Mouse (Mus musculus): ENCODE measurements around the gene Lrrc4.

Gene Lrrc4

GRCm38 (mm10) chr6:28831011-28831853 is at the start of gene Lrrc4:
Lrrc4 (minus strand) TSS chr6:28831747.
- in situ Hi-C loops (cut with MseI, MboI) = no loop called here

GRCm38 (mm10) chr6:28880909-28881308 is 49.4 kb upstream of the Lrrc4 start:
- in situ Hi-C loops (cut with MseI, MboI) = no loop called here

GRCm38 (mm10) chr6:28879315-28879714 is 47.8 kb upstream of the Lrrc4 start:
- in situ Hi-C loops (cut with MseI, MboI) = no loop called here

- in situ Hi-C loops (cut with MseI, MboI) = no loop called here
Measured at GRCm38 (mm10) chr6:28877945-28878666, 46.6 kb upstream of the Lrrc4 start.

- in situ Hi-C loops (cut with MseI, MboI) = no loop called here
Measured at GRCm38 (mm10) chr6:28876492-28876891, 44.9 kb upstream of the Lrrc4 start.

GRCm38 (mm10) chr6:28875333-28875732 is 43.8 kb upstream of the Lrrc4 start:
- in situ Hi-C loops (cut with MseI, MboI) = no loop called here

GRCm38 (mm10) chr6:28874759-28875158 is 43.2 kb upstream of the Lrrc4 start:
- in situ Hi-C loops (cut with MseI, MboI) = no loop called here

GRCm38 (mm10) chr6:28874053-28874452 is 42.5 kb upstream of the Lrrc4 start:
- in situ Hi-C loops (cut with MseI, MboI) = no loop called here

GRCm38 (mm10) chr6:28872421-28872795 is 40.9 kb upstream of the Lrrc4 start:
- in situ Hi-C loops (cut with MseI, MboI) = no loop called here

GRCm38 (mm10) chr6:28871725-28872420 is 40.3 kb upstream of the Lrrc4 start:
- in situ Hi-C loops (cut with MseI, MboI) = no loop called here

GRCm38 (mm10) chr6:28867516-28868251 is 36.1 kb upstream of the Lrrc4 start:
- in situ Hi-C loops (cut with MseI, MboI) = no loop called here

- in situ Hi-C loops (cut with MseI, MboI) = no loop called here
Measured at GRCm38 (mm10) chr6:28866206-28866605, 34.7 kb upstream of the Lrrc4 start.

GRCm38 (mm10) chr6:28865112-28865511 is 33.6 kb upstream of the Lrrc4 start:
- in situ Hi-C loops (cut with MseI, MboI) = no loop called here

- in situ Hi-C loops (cut with MseI, MboI) = no loop called here
Measured at GRCm38 (mm10) chr6:28864684-28865083, 33.1 kb upstream of the Lrrc4 start.

GRCm38 (mm10) chr6:28862304-28862703 is 30.8 kb upstream of the Lrrc4 start:
- in situ Hi-C loops (cut with MseI, MboI) = no loop called here

GRCm38 (mm10) chr6:28860922-28861321 is 29.4 kb upstream of the Lrrc4 start:
- in situ Hi-C loops (cut with MseI, MboI) = no loop called here

- in situ Hi-C loops (cut with MseI, MboI) = no loop called here
Measured at GRCm38 (mm10) chr6:28860450-28860849, 28.9 kb upstream of the Lrrc4 start.

- in situ Hi-C loops (cut with MseI, MboI) = no loop called here
Measured at GRCm38 (mm10) chr6:28859094-28859493, 27.5 kb upstream of the Lrrc4 start.

- in situ Hi-C loops (cut with MseI, MboI) = no loop called here
Measured at GRCm38 (mm10) chr6:28857198-28858180, 25.9 kb upstream of the Lrrc4 start.

- in situ Hi-C loops (cut with MseI, MboI) = no loop called here
Measured at GRCm38 (mm10) chr6:28856789-28857188, 25.2 kb upstream of the Lrrc4 start.
